Mouse (Mus musculus) CH12.LX (cell line): ENCODE measurements around the gene Xlr4a. TPM values are rescaled to one million over a fixed set of nuclear protein-coding genes. Genes with fewer than 3 reads are reported as not detected.

Experiments
- DNase-seq: peaks from one replicate; pipeline ENCODE4 v3.0.0-alpha.2; 2013; ENCODE audit errors: extremely low read depth
- H3K27ac ChIP-seq: 2 replicates; pipeline ENCODE4 v1.5.1; 2012; ENCODE audit warnings: low read depth, mild to moderate bottlenecking, control low read depth, moderate library complexity; ENCODE audit not compliant: insufficient read depth
- H3K27me3 ChIP-seq: replicated peaks from 2 replicates; pipeline ENCODE3; 2012; ENCODE audit warnings: inconsistent platforms
- H3K36me3 ChIP-seq, 2 experiments: replicated peaks in 1 of 2; 2 replicates each; pipeline versions ENCODE3 to v1.6.1; 2012; ENCODE audit warnings: inconsistent platforms in 1 of 2, low read length in 1 of 2, mild to moderate bottlenecking in 1 of 2, mixed read lengths in 1 of 2, moderate library complexity in 1 of 2; ENCODE audit not compliant: control insufficient read depth in 1 of 2, insufficient read depth in 1 of 2
- H3K4me1 ChIP-seq, 2 experiments: 2 replicates each; pipeline ENCODE4 v1.6.1; 2012; ENCODE audit warnings: inconsistent platforms in 1 of 2, moderate library complexity in 1 of 2; ENCODE audit not compliant: insufficient read depth in 2 of 2, control insufficient read depth in 1 of 2
- H3K4me2 ChIP-seq: 2 replicates; pipeline ENCODE4 v1.6.1; 2012; ENCODE audit warnings: low read depth, mild to moderate bottlenecking, control low read depth; ENCODE audit not compliant: poor library complexity, insufficient read depth, severe bottlenecking
- H3K4me3 ChIP-seq, 3 experiments: fragments of 150-350 bp in 1 of 3; sonication (generic) in 1 of 3; replicated peaks in 1 of 3; 2 replicates each; pipeline versions ENCODE3 to v1.5.1; 2011 to 2012; ENCODE audit warnings: low read depth in 2 of 3, low read length in 2 of 3, mild to moderate bottlenecking in 2 of 3, moderate library complexity in 2 of 3, control low read depth in 1 of 3, improper control_type of control experiment in 1 of 3, inconsistent platforms in 1 of 3, mixed read lengths in 1 of 3; ENCODE audit not compliant: poor library complexity in 1 of 3
- H3K79me2 ChIP-seq: replicated peaks from 2 replicates; pipeline ENCODE4 v1.6.1; 2012; ENCODE audit warnings: mild to moderate bottlenecking, moderate library complexity; ENCODE audit not compliant: control insufficient read depth, poor library complexity, insufficient read depth, severe bottlenecking; ENCODE audit errors: extremely low read depth
- H3K9ac ChIP-seq: 2 replicates; pipeline ENCODE4 v1.6.1; 2012; ENCODE audit warnings: low read depth, mild to moderate bottlenecking, control low read depth, moderate library complexity; ENCODE audit not compliant: insufficient read depth
- H3K9me3 ChIP-seq: replicated peaks from 2 replicates; pipeline ENCODE3; 2012; ENCODE audit warnings: low read length, inconsistent platforms, mixed read lengths
- BHLHE40 ChIP-seq: IDR thresholded peaks from 2 replicates; pipeline ENCODE4 v1.6.1; 2011; ENCODE audit warnings: mild to moderate bottlenecking, low read depth, low read length, improper control_type of control experiment
- HCFC1 ChIP-seq: IDR thresholded peaks from 2 replicates; pipeline ENCODE4 v1.6.1; 2012; ENCODE audit warnings: low read depth, mild to moderate bottlenecking, inconsistent platforms, low read length, improper control_type of control experiment
- IRF4 ChIP-seq: IDR thresholded peaks from 2 replicates; pipeline ENCODE4 v1.6.1; 2014; ENCODE audit warnings: low read depth, mild to moderate bottlenecking, inconsistent platforms, low read length, improper control_type of control experiment
- MAFK ChIP-seq: IDR thresholded peaks from 2 replicates; pipeline ENCODE4 v1.6.1; 2011; ENCODE audit warnings: low read length, improper control_type of control experiment; ENCODE audit not compliant: insufficient replicate concordance
- MYC ChIP-seq: IDR thresholded peaks from 2 replicates; pipeline ENCODE4 v1.6.1; 2011; ENCODE audit warnings: low read depth, mild to moderate bottlenecking, improper control_type of control experiment, low read length
- POLR2A ChIP-seq: IDR thresholded peaks from 2 replicates; pipeline ENCODE4 v1.6.1; 2011; ENCODE audit warnings: low read depth, mild to moderate bottlenecking, improper control_type of control experiment, low read length
- SIN3A ChIP-seq: IDR thresholded peaks from 2 replicates; pipeline ENCODE4 v1.6.1; 2012; ENCODE audit warnings: low read length, improper control_type of control experiment, inconsistent platforms
- TBP ChIP-seq: conservative IDR thresholded peaks from 2 replicates; pipeline ENCODE4 v1.6.1; 2011; ENCODE audit warnings: low read depth, low read length, improper control_type of control experiment
- TCF12 ChIP-seq: IDR thresholded peaks from 2 replicates; pipeline ENCODE4 v1.6.1; 2014; ENCODE audit warnings: low read depth, mild to moderate bottlenecking, inconsistent platforms, low read length, improper control_type of control experiment
- UBTF ChIP-seq: IDR thresholded peaks from 2 replicates; pipeline ENCODE4 v1.6.1; 2012; ENCODE audit warnings: low read depth, mild to moderate bottlenecking, inconsistent platforms, low read length, improper control_type of control experiment, moderate library complexity
- USF1 ChIP-seq: IDR thresholded peaks from 2 replicates; pipeline ENCODE4 v1.6.1; 2014; ENCODE audit warnings: low read depth, mild to moderate bottlenecking, inconsistent platforms, low read length, improper control_type of control experiment
- ZC3H11A ChIP-seq: IDR thresholded peaks from 2 replicates; pipeline ENCODE4 v1.6.1; 2012; ENCODE audit warnings: low read depth, mild to moderate bottlenecking, inconsistent platforms, low read length, improper control_type of control experiment
- ZKSCAN1 ChIP-seq: IDR thresholded peaks from 2 replicates; pipeline ENCODE4 v1.6.1; 2012; ENCODE audit warnings: low read depth, inconsistent platforms, low read length, improper control_type of control experiment, borderline replicate concordance
- ZMIZ1 ChIP-seq: IDR thresholded peaks from 2 replicates; pipeline ENCODE4 v1.6.1; 2012; ENCODE audit warnings: low read depth, mild to moderate bottlenecking, inconsistent platforms, low read length, improper control_type of control experiment
- dilution Hi-C: fragments of 300-500 bp; cut with MboI; formaldehyde crosslinking; loops from 2 replicates; pipeline ENCODE4 v1.14.3; 2020; ENCODE audit warnings: low sequenced_read_pairs; ENCODE audit not compliant: extremely low pct_unique_long_range_greater_than_20kb, extremely low pct_ligation_motif_present
- in situ Hi-C: fragments of 300-500 bp; cut with MboI; formaldehyde crosslinking; loops from 3 replicates; pipeline ENCODE4 v1.14.3; 2019; ENCODE audit warnings: low sequenced_read_pairs, low pct_ligation_motif_present, low pct_unique_long_range_greater_than_20kb, mixed read lengths
- polyA plus RNA-seq: library from polyadenylated mRNA; unstranded; fragments of >175 nt; gene quantifications from 2 replicates; pipeline ENCODE4 v1.2.1, GENCODE M21; 2012; ENCODE audit warnings: low read depth; ENCODE audit not compliant: insufficient read length
- total RNA-seq, 2 experiments: library from RNA; depleted of rRNA; stranded (reverse); fragments of 300-350 nt in 1 of 2; fragments of >200 nt in 1 of 2; gene quantifications; 2 replicates each; pipeline ENCODE4 v1.2.3; 2012 to 2014

Xlr4a gene
- total and polyA plus RNA-seq, 3 experiments = 0.39 to 1.3 TPM; not detected in 1

DNA sequence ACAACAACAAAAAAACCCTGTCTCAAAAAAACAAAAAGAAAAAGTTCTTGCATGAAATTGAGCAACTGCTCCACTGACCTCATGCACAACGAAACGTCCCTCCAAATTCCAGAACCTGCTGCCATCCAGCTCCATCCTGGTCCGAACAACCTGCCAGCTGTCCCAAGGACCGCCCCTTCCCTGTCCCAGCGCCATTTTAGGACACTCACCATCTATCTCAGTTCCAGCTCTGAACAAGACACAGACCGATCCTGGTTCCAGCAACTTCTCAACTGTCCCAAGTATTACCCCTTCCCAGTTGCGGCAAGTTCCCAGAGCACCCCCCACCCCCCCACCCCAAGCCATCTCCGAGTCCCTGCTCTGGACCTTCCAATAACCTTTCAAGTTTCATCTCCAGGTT is 43.4 kb downstream of the Xlr4a start:
- no peaks in the 10 kb centered on the region for H3K27me3 ChIP-seq
- in situ Hi-C loops = no loop called here
- H3K9ac ChIP-seq = no peak overlapping the region

DNA sequence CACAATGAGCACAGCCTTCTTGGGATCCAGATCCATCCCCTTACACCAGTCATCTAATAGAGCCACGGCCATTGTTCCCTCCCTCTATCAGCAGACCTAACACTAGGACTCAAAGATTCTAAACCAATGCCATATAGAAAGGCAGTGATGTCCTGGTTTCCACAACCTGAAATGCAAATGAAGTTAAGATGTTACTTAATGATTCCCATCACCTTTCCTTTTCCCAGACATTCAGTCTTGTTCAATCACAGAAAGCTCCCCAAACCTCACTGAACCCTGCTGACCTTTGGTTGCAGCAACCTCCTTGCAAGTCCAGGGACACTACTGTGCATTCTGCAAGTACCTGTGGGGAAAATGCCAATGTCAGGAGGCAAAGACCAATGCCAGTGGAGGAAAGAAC is 45.3 kb downstream of the Xlr4a start, which contains the start of gene Pnma5:
Gene Pnma5, minus strand, starts transcription at position 101 of the 400 bp plus-strand sequence.
- H3K4me3 ChIP-seq = no peak within 1 kb of the TSS
- H3K4me1 ChIP-seq = no peaks in the 10 kb centered on the region
- no peak within 1 kb of the TSS for H3K27ac ChIP-seq
- no peaks in the 10 kb centered on the region for H3K79me2 ChIP-seq
- H3K27me3 ChIP-seq = no peaks in the 10 kb centered on the region
- no peaks in the 10 kb centered on the region for H3K36me3 ChIP-seq
- no peak within 1 kb of the TSS for H3K4me2 ChIP-seq
- dilution Hi-C loops (no loop called here), in situ Hi-C loops (no loop called here)
- no peaks in the 10 kb centered on the region for H3K9me3 ChIP-seq
- H3K9ac ChIP-seq = no peak within 1 kb of the TSS
- no peak for DNase-seq
- no peak for TF ChIP-seq ZMIZ1
- TF ChIP-seq UBTF = no peak
- no peak for TF ChIP-seq TCF12
- no peak for TF ChIP-seq SIN3A
- no peak for TF ChIP-seq MAFK
- TF ChIP-seq POLR2A = no peak
- TF ChIP-seq IRF4 = no peak
- TF ChIP-seq HCFC1 = no peak
- no peak for TF ChIP-seq TBP
- no peak for TF ChIP-seq ZC3H11A
- no peak for TF ChIP-seq MYC

More for the DNA sequence above, 43.4 kb downstream of the Xlr4a start:
- H3K79me2 ChIP-seq = no peaks in the 10 kb centered on the region
- no peak overlapping the region for H3K4me2 ChIP-seq
- no peak overlapping the region for H3K4me3 ChIP-seq
- TF ChIP-seq UBTF (no peak), USF1 (no peak), ZKSCAN1 (no peak), BHLHE40 (no peak)
- no peaks in the 10 kb centered on the region for H3K36me3 ChIP-seq
- H3K27ac ChIP-seq = no peak overlapping the region
- dilution Hi-C loops = no loop called here
- no peaks in the 10 kb centered on the region for H3K4me1 ChIP-seq
- DNase-seq = no peak
- H3K9me3 ChIP-seq = no peaks in the 10 kb centered on the region

Other genes starting within 250 kb of the Xlr4a start
- 31.4 and 38.4 TPM in 2 replicates for gene Cetn2, start 164.1 kb downstream of the Xlr4a start, total RNA-seq (2012; rRNA removed)
- gene Cetn2, start 164.1 kb downstream of the Xlr4a start, total RNA-seq (2014; rRNA removed) = 65.3 and 78.6 TPM in 2 replicates
- gene Cetn2, start 164.1 kb downstream of the Xlr4a start, polyA plus RNA-seq = 52.1 and 55.9 TPM in 2 replicates
- gene Nsdhl, start 163.9 kb downstream of the Xlr4a start, total RNA-seq (2012; rRNA removed) = 7.0 and 7.3 TPM in 2 replicates
- 12.9 and 17.8 TPM in 2 replicates for gene Nsdhl, start 163.9 kb downstream of the Xlr4a start, total RNA-seq (2014; rRNA removed)
- gene Nsdhl, start 163.9 kb downstream of the Xlr4a start, polyA plus RNA-seq = 20.0 and 20.5 TPM in 2 replicates
- not detected in 2 replicates for gene Zfp185, start 95.1 kb downstream of the Xlr4a start, total RNA-seq (2012; rRNA removed)
- gene Zfp185, start 95.1 kb downstream of the Xlr4a start, total RNA-seq (2014; rRNA removed) = not detected in 2 replicates
- not detected in 2 replicates for gene Zfp185, start 95.1 kb downstream of the Xlr4a start, polyA plus RNA-seq
- 0.08 TPM in 1 of 2 replicates, not detected in the other for gene Pnma5, start 45.4 kb downstream of the Xlr4a start, total RNA-seq (2012; rRNA removed)
- 0.07 TPM in 1 of 2 replicates, not detected in the other for gene Pnma5, start 45.4 kb downstream of the Xlr4a start, total RNA-seq (2014; rRNA removed)
- gene Pnma5, start 45.4 kb downstream of the Xlr4a start, polyA plus RNA-seq = 0.38 TPM in 1 of 2 replicates, not detected in the other
- not detected in 2 replicates for gene Pnma3, start 17.7 kb downstream of the Xlr4a start, total RNA-seq (2012; rRNA removed)
- not detected in 2 replicates for gene Pnma3, start 17.7 kb downstream of the Xlr4a start, total RNA-seq (2014; rRNA removed)
- gene Pnma3, start 17.7 kb downstream of the Xlr4a start, polyA plus RNA-seq = not detected in 2 replicates
- gene Xlr3a, start 14.6 kb upstream of the Xlr4a start, total RNA-seq (2012; rRNA removed) = 18.5 and 24.1 TPM in 2 replicates
- gene Xlr3a, start 14.6 kb upstream of the Xlr4a start, total RNA-seq (2014; rRNA removed) = 18.1 and 19.5 TPM in 2 replicates
- 10.5 and 13.6 TPM in 2 replicates for gene Xlr3a, start 14.6 kb upstream of the Xlr4a start, polyA plus RNA-seq
- gene Gm14685, start 34.6 kb upstream of the Xlr4a start, total RNA-seq (2012; rRNA removed) = 0.17 and 0.55 TPM in 2 replicates
- gene Gm14685, start 34.6 kb upstream of the Xlr4a start, total RNA-seq (2014; rRNA removed) = 0.47 and 0.59 TPM in 2 replicates
- 1.1 and 1.5 TPM in 2 replicates for gene Gm14685, start 34.6 kb upstream of the Xlr4a start, polyA plus RNA-seq
- not detected in 2 replicates for gene Xlr5b, start 66.3 kb upstream of the Xlr4a start, total RNA-seq (2012; rRNA removed)
- not detected in 2 replicates for gene Xlr5b, start 66.3 kb upstream of the Xlr4a start, total RNA-seq (2014; rRNA removed)
- not detected in 2 replicates for gene Xlr5b, start 66.3 kb upstream of the Xlr4a start, polyA plus RNA-seq
- gene DXBay18, start 67.0 kb upstream of the Xlr4a start, total RNA-seq (2012; rRNA removed) = 0.08 and 0.21 TPM in 2 replicates
- gene DXBay18, start 67.0 kb upstream of the Xlr4a start, total RNA-seq (2014; rRNA removed) = 0.15 TPM in 1 of 2 replicates, not detected in the other
- 0.43 TPM in 1 of 2 replicates, not detected in the other for gene DXBay18, start 67.0 kb upstream of the Xlr4a start, polyA plus RNA-seq
- gene Spin2d, start 94.5 kb upstream of the Xlr4a start, total RNA-seq (2012; rRNA removed) = not detected in 2 replicates
- not detected in 2 replicates for gene Spin2d, start 94.5 kb upstream of the Xlr4a start, total RNA-seq (2014; rRNA removed)
- not detected in 2 replicates for gene Spin2d, start 94.5 kb upstream of the Xlr4a start, polyA plus RNA-seq
- 3.1 and 3.4 TPM in 2 replicates for gene Xlr3b, start 109.7 kb upstream of the Xlr4a start, total RNA-seq (2012; rRNA removed)
- gene Xlr3b, start 109.7 kb upstream of the Xlr4a start, total RNA-seq (2014; rRNA removed) = 2.3 and 3.7 TPM in 2 replicates
- gene Xlr3b, start 109.7 kb upstream of the Xlr4a start, polyA plus RNA-seq = 1.4 and 1.8 TPM in 2 replicates
- gene Xlr4b, start 131.9 kb upstream of the Xlr4a start, total RNA-seq (2012; rRNA removed) = 29.5 and 36.0 TPM in 2 replicates
- gene Xlr4b, start 131.9 kb upstream of the Xlr4a start, total RNA-seq (2014; rRNA removed) = 107 and 126 TPM in 2 replicates
- gene Xlr4b, start 131.9 kb upstream of the Xlr4a start, polyA plus RNA-seq = 65.7 and 68.6 TPM in 2 replicates
- 3.5 and 4.9 TPM in 2 replicates for gene F8a, start 145.8 kb upstream of the Xlr4a start, total RNA-seq (2012; rRNA removed)
- gene F8a, start 145.8 kb upstream of the Xlr4a start, total RNA-seq (2014; rRNA removed) = 3.5 and 4.9 TPM in 2 replicates
- 3.7 and 5.0 TPM in 2 replicates for gene F8a, start 145.8 kb upstream of the Xlr4a start, polyA plus RNA-seq
- gene Xlr4c, start 160.7 kb upstream of the Xlr4a start, total RNA-seq (2012; rRNA removed) = 35.6 and 38.0 TPM in 2 replicates
- gene Xlr4c, start 160.7 kb upstream of the Xlr4a start, total RNA-seq (2014; rRNA removed) = 75.0 and 97.6 TPM in 2 replicates
- 61.1 and 67.8 TPM in 2 replicates for gene Xlr4c, start 160.7 kb upstream of the Xlr4a start, polyA plus RNA-seq
- 12.7 and 12.9 TPM in 2 replicates for gene Xlr3c, start 182.9 kb upstream of the Xlr4a start, total RNA-seq (2012; rRNA removed)
- 4.5 and 6.0 TPM in 2 replicates for gene Xlr3c, start 182.9 kb upstream of the Xlr4a start, total RNA-seq (2014; rRNA removed)
- gene Xlr3c, start 182.9 kb upstream of the Xlr4a start, polyA plus RNA-seq = 2.3 and 3.9 TPM in 2 replicates
- not detected in 2 replicates for gene Xlr5a, start 210.5 kb upstream of the Xlr4a start, total RNA-seq (2012; rRNA removed)
- 0.20 TPM in 1 of 2 replicates, not detected in the other for gene Xlr5a, start 210.5 kb upstream of the Xlr4a start, total RNA-seq (2014; rRNA removed)
- gene Xlr5a, start 210.5 kb upstream of the Xlr4a start, polyA plus RNA-seq = not detected in 2 replicates
- 0.13 and 0.17 TPM in 2 replicates for gene Xlr5c, start 210.5 kb upstream of the Xlr4a start, total RNA-seq (2012; rRNA removed)
- 0.16 and 0.38 TPM in 2 replicates for gene Xlr5c, start 210.5 kb upstream of the Xlr4a start, total RNA-seq (2014; rRNA removed)
- gene Xlr5c, start 210.5 kb upstream of the Xlr4a start, polyA plus RNA-seq = 0.51 and 0.63 TPM in 2 replicates